Mouse (Mus musculus): ENCODE measurements around the gene Golga4. TPM values are rescaled to one million over a fixed set of nuclear protein-coding genes. Genes with fewer than 3 reads are reported as not detected.

The Golga4 gene
- polyA plus RNA-seq, 1 experiment, result 302 TPM

DNA sequence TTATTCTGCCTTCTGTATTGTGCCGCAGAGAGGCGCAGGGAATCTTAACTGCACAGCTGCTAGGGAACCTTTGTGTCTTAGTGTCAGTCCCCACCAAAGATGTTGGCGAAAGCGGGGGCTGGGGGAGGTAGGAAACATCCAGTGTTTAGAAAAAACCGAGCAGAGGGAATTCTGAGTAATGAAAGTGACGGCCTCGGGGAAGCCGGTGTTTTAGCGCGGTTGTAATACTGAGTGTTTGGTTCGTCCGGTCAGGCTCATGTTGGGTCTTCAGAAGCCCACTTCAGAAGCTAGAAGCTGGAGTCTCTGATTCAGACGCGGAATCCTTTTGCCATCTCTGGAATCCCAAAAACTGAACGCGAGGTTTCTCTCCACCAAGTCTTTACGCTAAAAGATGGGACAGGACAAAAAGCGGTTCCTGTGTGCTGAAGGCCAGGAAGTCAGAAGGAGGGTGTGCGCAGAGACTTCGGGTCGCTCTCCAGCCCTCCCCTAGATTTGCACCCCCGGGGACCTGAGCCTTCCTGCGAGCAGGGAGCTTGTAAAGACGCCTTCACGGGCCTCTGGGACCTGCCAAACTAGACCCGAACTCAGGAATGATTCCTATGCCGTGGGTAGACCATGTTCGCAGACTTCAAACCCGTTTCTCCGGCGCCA, 28.7 kb upstream of the Golga4 start:
- TF ChIP-seq CTCF (IDR thresholded peaks at IDR 0.05; ENCODE audit: insufficient read depth, low read depth, low read length) (no peak), POLR2A (IDR thresholded peaks at IDR 0.05; ENCODE audit: insufficient read depth, low read depth, low read length) (no peak)
- Histone ChIP-seq H3K4me1 (ENCODE audit: control insufficient read depth, insufficient read depth, low read length) (peaks cover 26% of the 10 kb centered on the region), H3K27ac (ENCODE audit: insufficient read depth, low read depth, low read length) (no peak overlapping the region), H3K4me3 (ENCODE audit: insufficient read depth, low read depth, low read length) (peak overlapping the region; percentile 33; the same call in 1 of the 2 replicates)
- 2% methylated on average over 31 of the region's 31 CpGs for WGBS

- WGBS, result under 1% methylated on average over 9 of the region's 9 CpGs
- TF ChIP-seq CTCF (IDR thresholded peaks at IDR 0.05; ENCODE audit: insufficient read depth, low read depth, low read length), result no peak
- TF ChIP-seq POLR2A (IDR thresholded peaks at IDR 0.05; ENCODE audit: insufficient read depth, low read depth, low read length), result no peak
- H3K4me3 ChIP-seq (ENCODE audit: insufficient read depth, low read depth, low read length), result peak within 1 kb of the TSS; percentile 33
- H3K27ac ChIP-seq (ENCODE audit: insufficient read depth, low read depth, low read length), result no peak within 1 kb of the TSS
- peaks cover 26% of the 10 kb centered on the region for H3K4me1 ChIP-seq (ENCODE audit: control insufficient read depth, insufficient read depth, low read length)
Measured at GRCm38 (mm10) chr9:118477961-118478360, 28.1 kb upstream of the Golga4 start, which contains the start of gene Eomes. TSS of gene Eomes (plus strand) at chr9:118478212.

DNA sequence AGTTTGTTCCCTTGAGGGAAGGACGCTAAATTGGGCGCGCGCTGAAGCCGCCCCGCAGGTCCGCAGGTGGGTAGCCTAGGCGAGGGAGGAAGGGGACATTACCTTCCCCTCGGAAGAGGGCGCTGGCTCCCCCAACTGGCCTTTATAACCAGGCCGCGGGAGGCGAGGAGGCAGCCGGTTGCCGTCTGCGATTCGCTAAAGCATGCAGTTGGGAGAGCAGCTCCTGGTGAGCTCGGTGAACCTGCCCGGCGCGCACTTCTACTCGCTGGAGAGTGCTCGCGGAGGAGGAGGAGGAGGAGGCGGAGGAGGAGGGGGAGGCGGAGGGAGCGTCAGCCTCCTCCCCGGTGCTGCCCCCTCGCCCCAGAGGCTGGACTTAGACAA, 27.6 kb upstream of the Golga4 start:
- Histone ChIP-seq H3K4me3 (ENCODE audit: insufficient read depth, low read depth, low read length) (peak overlapping the region; percentile 29), H3K4me1 (ENCODE audit: control insufficient read depth, insufficient read depth, low read length) (peaks cover 26% of the 10 kb centered on the region), H3K27ac (ENCODE audit: insufficient read depth, low read depth, low read length) (no peak overlapping the region)
- 2% methylated on average over 29 of the region's 29 CpGs for WGBS
- TF ChIP-seq POLR2A (IDR thresholded peaks at IDR 0.05; ENCODE audit: insufficient read depth, low read depth, low read length), result no peak
- TF ChIP-seq CTCF (IDR thresholded peaks at IDR 0.05; ENCODE audit: insufficient read depth, low read depth, low read length), result no peak

GRCm38 (mm10) chr9:118478839-118479507, 27.1 kb upstream of the Golga4 start:
- TF ChIP-seq CTCF (IDR thresholded peaks at IDR 0.05; ENCODE audit: insufficient read depth, low read depth, low read length), result no peak
- TF ChIP-seq POLR2A (IDR thresholded peaks at IDR 0.05; ENCODE audit: insufficient read depth, low read depth, low read length), result no peak
- WGBS, result 2% methylated on average over 80 of the region's 87 CpGs
- peaks cover 26% of the 10 kb centered on the region for H3K4me1 ChIP-seq (ENCODE audit: control insufficient read depth, insufficient read depth, low read length)
- H3K27ac ChIP-seq (ENCODE audit: insufficient read depth, low read depth, low read length), result no peak overlapping the region
- H3K4me3 ChIP-seq (ENCODE audit: insufficient read depth, low read depth, low read length), result peak overlapping the region; percentile 29

GRCm38 (mm10) chr9:118479508-118480291, 26.4 kb upstream of the Golga4 start:
- TF ChIP-seq CTCF (IDR thresholded peaks at IDR 0.05; ENCODE audit: insufficient read depth, low read depth, low read length) (no peak), POLR2A (IDR thresholded peaks at IDR 0.05; ENCODE audit: insufficient read depth, low read depth, low read length) (no peak)
- Histone ChIP-seq H3K4me3 (ENCODE audit: insufficient read depth, low read depth, low read length) (peak overlapping the region; percentile 29), H3K27ac (ENCODE audit: insufficient read depth, low read depth, low read length) (no peak overlapping the region), H3K4me1 (ENCODE audit: control insufficient read depth, insufficient read depth, low read length) (peaks cover 26% of the 10 kb centered on the region)
- 34% methylated on average over 23 of the region's 23 CpGs for WGBS

- H3K27ac ChIP-seq (ENCODE audit: insufficient read depth, low read depth, low read length), result no peak overlapping the region
- peak overlapping the region; percentile 5; the same call in 1 of the 2 replicates for H3K4me3 ChIP-seq (ENCODE audit: insufficient read depth, low read depth, low read length)
- WGBS, result 47% methylated on average over 14 of the region's 14 CpGs
- no peak for TF ChIP-seq CTCF (IDR thresholded peaks at IDR 0.05; ENCODE audit: insufficient read depth, low read depth, low read length)
- no peak for TF ChIP-seq POLR2A (IDR thresholded peaks at IDR 0.05; ENCODE audit: insufficient read depth, low read depth, low read length)
- H3K4me1 ChIP-seq (ENCODE audit: control insufficient read depth, insufficient read depth, low read length), result peaks cover 26% of the 10 kb centered on the region
Measured at GRCm38 (mm10) chr9:118480292-118480690, 25.8 kb upstream of the Golga4 start.

DNA sequence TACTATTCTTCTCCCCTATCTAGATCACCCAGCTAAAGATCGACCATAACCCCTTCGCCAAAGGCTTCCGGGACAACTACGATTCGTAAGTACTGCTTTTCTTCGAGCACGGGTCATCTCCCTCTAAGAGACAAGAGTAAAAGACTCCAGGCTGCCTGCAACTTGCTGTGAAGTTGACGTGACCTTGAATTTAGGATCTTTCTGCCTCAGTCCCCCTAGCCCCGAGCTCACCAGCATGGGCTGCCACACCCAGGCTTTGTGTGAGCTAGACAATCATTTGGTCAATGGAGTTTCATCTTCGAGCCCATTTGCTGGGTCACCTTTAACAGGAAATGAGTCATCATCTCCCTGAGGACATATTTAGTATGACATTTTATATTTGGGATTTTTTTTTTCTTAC, 23.9 kb upstream of the Golga4 start:
- TF ChIP-seq POLR2A (IDR thresholded peaks at IDR 0.05; ENCODE audit: insufficient read depth, low read depth, low read length), result no peak
- no peak for TF ChIP-seq CTCF (IDR thresholded peaks at IDR 0.05; ENCODE audit: insufficient read depth, low read depth, low read length)
- H3K4me3 ChIP-seq (ENCODE audit: insufficient read depth, low read depth, low read length), result no peak overlapping the region
- peaks cover 19% of the 10 kb centered on the region for H3K4me1 ChIP-seq (ENCODE audit: control insufficient read depth, insufficient read depth, low read length)
- no peak overlapping the region for H3K27ac ChIP-seq (ENCODE audit: insufficient read depth, low read depth, low read length)
- 80% methylated on average over 10 of the region's 10 CpGs for WGBS

DNA sequence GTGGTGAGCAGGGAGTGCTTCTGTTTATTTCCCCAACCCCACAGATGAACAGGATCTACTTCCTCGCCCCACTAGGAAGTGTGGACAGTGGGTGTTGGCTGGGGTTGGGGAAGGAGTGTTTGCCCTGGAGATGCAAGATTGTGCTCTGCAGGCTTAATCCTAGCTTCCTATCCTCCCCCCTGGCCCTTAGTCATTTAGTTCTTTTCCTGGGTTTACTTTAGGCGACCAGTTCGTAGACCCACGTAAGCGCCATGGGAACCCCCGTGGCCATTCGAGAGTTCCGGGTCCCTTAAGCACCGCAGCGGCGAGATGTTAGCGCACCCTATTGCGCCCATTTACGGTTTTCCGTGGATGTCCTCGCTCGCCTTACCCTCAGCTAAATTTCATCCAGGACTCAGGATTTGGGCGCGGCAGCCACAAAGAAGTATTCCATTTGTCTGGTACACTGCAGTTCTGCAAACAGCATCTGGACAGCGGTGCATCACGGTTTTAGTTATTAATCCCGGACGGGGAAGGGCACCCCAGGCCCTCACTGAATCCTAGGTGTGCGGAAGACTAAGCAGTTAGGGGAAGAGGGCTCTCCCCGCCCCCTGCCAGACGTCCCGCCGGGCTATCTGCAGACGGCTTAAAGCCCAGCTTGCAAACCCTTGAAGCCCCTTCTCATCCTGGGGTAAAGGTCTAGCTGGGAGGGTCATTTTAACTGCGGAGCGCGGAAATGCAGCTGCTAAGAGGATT, 19.5 kb upstream of the Golga4 start:
- TF ChIP-seq POLR2A (IDR thresholded peaks at IDR 0.05; ENCODE audit: insufficient read depth, low read depth, low read length) (no peak), CTCF (IDR thresholded peaks at IDR 0.05; ENCODE audit: insufficient read depth, low read depth, low read length) (no peak)
- H3K4me3 ChIP-seq (ENCODE audit: insufficient read depth, low read depth, low read length), result no peak overlapping the region
- H3K4me1 ChIP-seq (ENCODE audit: control insufficient read depth, insufficient read depth, low read length), result peaks cover 14% of the 10 kb centered on the region
- WGBS, result 11% methylated on average over 32 of the region's 32 CpGs
- H3K27ac ChIP-seq (ENCODE audit: insufficient read depth, low read depth, low read length), result no peak overlapping the region

All from olfactory bulb, adult 2 months (tissue).